Mouse (Mus musculus) midbrain, embryonic 11.5 days (tissue): Measurements from ENCODE around the gene Btbd8. TPM values are rescaled to one million over a fixed set of nuclear protein-coding genes. Genes with fewer than 3 reads are reported as not detected.

Experiments
- ATAC-seq: fragments of 200-750 bp; cut with Nextera tagmentation; 2 replicates; pipeline ENCODE4 v1.8.0; 2017; ENCODE audit warnings: moderate TSS enrichment, moderate library complexity; ENCODE audit not compliant: low FRiP score
- DNase-seq: peaks from one replicate; pipeline ENCODE4 v3.0.0; 2015; ENCODE audit warnings: low spot score; ENCODE audit errors: missing footprints
- H3K27ac ChIP-seq: fragments of 300-500 bp; sonication (generic); 2 replicates; pipeline ENCODE4 v1.5.1; 2014; ENCODE audit warnings: low read depth, low read length
- H3K27me3 ChIP-seq: fragments of 300-500 bp; sonication (generic); 2 replicates; pipeline ENCODE4 v1.6.1; 2014; ENCODE audit warnings: mild to moderate bottlenecking, low read length, moderate library complexity, mixed read lengths; ENCODE audit not compliant: control insufficient read depth, insufficient read depth
- H3K36me3 ChIP-seq: fragments of 300-500 bp; sonication (generic); 2 replicates; pipeline ENCODE4 v1.6.1; 2014; ENCODE audit warnings: mild to moderate bottlenecking, low read length, moderate library complexity, mixed read lengths; ENCODE audit not compliant: control insufficient read depth, insufficient read depth
- H3K4me1 ChIP-seq: fragments of 300-500 bp; sonication (generic); 2 replicates; pipeline ENCODE4 v1.6.1; 2014; ENCODE audit warnings: low read length; ENCODE audit not compliant: control insufficient read depth, insufficient read depth
- H3K4me2 ChIP-seq: fragments of 300-500 bp; sonication (generic); 2 replicates; pipeline ENCODE4 v1.6.1; 2014; ENCODE audit warnings: mild to moderate bottlenecking, moderate library complexity
- H3K4me3 ChIP-seq: fragments of 300-500 bp; sonication (generic); 2 replicates; pipeline ENCODE4 v1.5.1; 2014; ENCODE audit warnings: low read depth, low read length
- H3K9ac ChIP-seq: fragments of 300-500 bp; sonication (generic); 2 replicates; pipeline ENCODE4 v1.6.1; 2014; ENCODE audit warnings: low read length
- H3K9me3 ChIP-seq: fragments of 300-500 bp; sonication (generic); 2 replicates; pipeline ENCODE4 v1.6.1; 2016; ENCODE audit warnings: low read length; ENCODE audit not compliant: control insufficient read depth
- WGBS: fragments of 180-500 bp; shearing (Covaris S2); extraction: QIAGEN DNeasy Blood & Tissue Kit; methylation state at CpG from one replicate; pipeline ENCODE4 v1.1.7; 2014; 5-methylcytosine and 5-hydroxymethylcytosine counted together
- polyA plus RNA-seq: library from polyadenylated mRNA; unstranded; fragments of >200 nt; fragmentation: Nextera tagmentation; extraction: Ambion mirVana; gene quantifications from 2 replicates; pipeline ENCODE4 v1.2.1, GENCODE M21; 2014

The Btbd8 gene
- polyA plus RNA-seq, 1 experiment from 2014 or later, result 10.0 TPM

- no peaks in the 10 kb centered on the region for H3K27me3 ChIP-seq
- no peak overlapping the region for H3K27ac ChIP-seq
- H3K4me2 ChIP-seq, result no peak overlapping the region
- DNase-seq (no peak), ATAC-seq (no peak)
- H3K9ac ChIP-seq, result no peak overlapping the region
- no peak overlapping the region for H3K4me3 ChIP-seq
- H3K36me3 ChIP-seq, result no peaks in the 10 kb centered on the region
- H3K9me3 ChIP-seq, result no peaks in the 10 kb centered on the region
- 85% methylated on average over 5 of the region's 5 CpGs for WGBS
- 0 out of 2 replicates have a peak, but pooled peaks cover 5% of the 10 kb centered on the region for H3K4me1 ChIP-seq
These were observed 4.1 kb downstream of the Btbd8 start for GRCm38 (mm10) chr5:107441881-107442280.

- no peak overlapping the region for H3K4me2 ChIP-seq
- H3K27me3 ChIP-seq, result no peaks in the 10 kb centered on the region
- no peak overlapping the region for H3K27ac ChIP-seq
- no peak overlapping the region for H3K4me3 ChIP-seq
- no peaks in the 10 kb centered on the region for H3K9me3 ChIP-seq
- H3K36me3 ChIP-seq, result no peaks in the 10 kb centered on the region
- DNase-seq (no peak), ATAC-seq (no peak)
- no peaks in the 10 kb centered on the region for H3K4me1 ChIP-seq
- H3K9ac ChIP-seq, result no peak overlapping the region
- WGBS, result 95% methylated on average over 4 of the region's 4 CpGs
These were observed 6.5 kb downstream of the Btbd8 start for GRCm38 (mm10) chr5:107444251-107444650.

- Histone ChIP-seq H3K36me3 (no peaks in the 10 kb centered on the region), H3K9ac (no peak overlapping the region), H3K9me3 (no peaks in the 10 kb centered on the region), H3K27ac (no peak overlapping the region), H3K4me3 (no peak overlapping the region), H3K27me3 (no peaks in the 10 kb centered on the region), H3K4me2 (no peak overlapping the region), H3K4me1 (no peaks in the 10 kb centered on the region)
- ATAC-seq (no peak), DNase-seq (no peak)
- WGBS, result 89% methylated on average over 4 of the region's 4 CpGs
These were observed 10.2 kb downstream of the Btbd8 start for GRCm38 (mm10) chr5:107447977-107448376.

GRCm38 (mm10) chr5:107448784-107449183, 11.0 kb downstream of the Btbd8 start:
- 96% methylated on average over 4 of the region's 4 CpGs for WGBS
- no peaks in the 10 kb centered on the region for H3K27me3 ChIP-seq
- no peak overlapping the region for H3K4me2 ChIP-seq
- no peaks in the 10 kb centered on the region for H3K4me1 ChIP-seq
- no peak for DNase-seq
- H3K9ac ChIP-seq, result no peak overlapping the region
- no peaks in the 10 kb centered on the region for H3K9me3 ChIP-seq
- no peak overlapping the region for H3K4me3 ChIP-seq
- H3K36me3 ChIP-seq, result no peaks in the 10 kb centered on the region
- no peak overlapping the region for H3K27ac ChIP-seq
- no peak for ATAC-seq

- ATAC-seq (no peak), DNase-seq (no peak)
- Histone ChIP-seq H3K9ac (no peak overlapping the region), H3K9me3 (no peaks in the 10 kb centered on the region), H3K4me3 (no peak overlapping the region), H3K4me1 (no peaks in the 10 kb centered on the region), H3K4me2 (no peak overlapping the region), H3K27me3 (no peaks in the 10 kb centered on the region), H3K36me3 (no peaks in the 10 kb centered on the region), H3K27ac (no peak overlapping the region)
- WGBS, result 87% methylated on average over 5 of the region's 5 CpGs
These were observed 11.8 kb downstream of the Btbd8 start for GRCm38 (mm10) chr5:107449620-107450019.

GRCm38 (mm10) chr5:107450299-107450698, 12.5 kb downstream of the Btbd8 start:
- ATAC-seq, result no peak
- no peaks in the 10 kb centered on the region for H3K9me3 ChIP-seq
- H3K9ac ChIP-seq, result no peak overlapping the region
- H3K36me3 ChIP-seq, result no peaks in the 10 kb centered on the region
- no peak overlapping the region for H3K4me2 ChIP-seq
- H3K27ac ChIP-seq, result no peak overlapping the region
- 93% methylated on average over 5 of the region's 5 CpGs for whole genome bisulfite sequencing
- no peaks in the 10 kb centered on the region for H3K4me1 ChIP-seq
- H3K27me3 ChIP-seq, result no peaks in the 10 kb centered on the region
- no peak for DNase-seq
- H3K4me3 ChIP-seq, result no peak overlapping the region

- Histone ChIP-seq H3K27me3 (no peaks in the 10 kb centered on the region), H3K4me3 (no peak overlapping the region), H3K27ac (no peak overlapping the region), H3K4me1 (no peaks in the 10 kb centered on the region), H3K36me3 (no peaks in the 10 kb centered on the region), H3K9me3 (no peaks in the 10 kb centered on the region), H3K4me2 (no peak overlapping the region), H3K9ac (no peak overlapping the region)
- no peak for ATAC-seq
- WGBS, result 88% methylated on average over 4 of the region's 4 CpGs
- DNase-seq, result no peak
These were observed 24.6 kb downstream of the Btbd8 start for GRCm38 (mm10) chr5:107462147-107463076.

GRCm38 (mm10) chr5:107466501-107466900, 28.7 kb downstream of the Btbd8 start:
- Histone ChIP-seq H3K9me3 (no peaks in the 10 kb centered on the region), H3K9ac (no peak overlapping the region), H3K4me2 (no peak overlapping the region), H3K4me1 (no peaks in the 10 kb centered on the region), H3K27ac (no peak overlapping the region), H3K27me3 (no peaks in the 10 kb centered on the region), H3K36me3 (peaks cover 2% of the 10 kb centered on the region; the same call in 1 of the 2 replicates), H3K4me3 (no peak overlapping the region)
- 37% methylated on average over 5 of the region's 5 CpGs for WGBS
- ATAC-seq (no peak), DNase-seq (no peak)

- no peak overlapping the region for H3K27ac ChIP-seq
- 78% methylated on average over 4 of the region's 4 CpGs for WGBS
- DNase-seq, result no peak
These were observed 29.3 kb downstream of the Btbd8 start for GRCm38 (mm10) chr5:107467098-107467497.

More at GRCm38 (mm10) chr5:107467098-107467497, 29.3 kb downstream of the Btbd8 start:
- Histone ChIP-seq H3K9ac (no peak overlapping the region), H3K27me3 (no peaks in the 10 kb centered on the region), H3K36me3 (peaks cover 2% of the 10 kb centered on the region; the same call in 1 of the 2 replicates), H3K4me2 (no peak overlapping the region), H3K4me1 (no peaks in the 10 kb centered on the region), H3K4me3 (no peak overlapping the region), H3K9me3 (no peaks in the 10 kb centered on the region)
- ATAC-seq, result no peak
